Mouse (Mus musculus): ENCODE results near the gene Cdc7.

Gene Cdc7

DNA sequence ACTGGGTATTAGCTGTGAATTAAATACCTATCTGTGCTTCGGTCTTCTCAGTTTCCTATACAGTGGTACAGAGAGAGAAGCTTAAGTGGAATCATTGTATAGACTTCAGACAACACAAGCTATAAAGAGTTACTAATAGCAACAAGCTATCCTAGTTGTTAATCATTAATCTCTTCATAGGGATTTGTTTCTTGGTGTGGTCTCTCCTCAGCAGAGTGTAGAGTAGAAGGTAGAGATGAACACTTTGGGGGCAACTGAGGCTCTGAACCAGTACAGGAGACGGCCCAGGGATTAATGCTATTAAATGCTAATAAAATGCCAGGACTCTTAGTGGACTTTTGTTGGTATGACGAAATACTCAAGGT lies 57.9 kb downstream of the Cdc7 start:
- no peak for DNase-seq (ENCODE audit: low read depth, low spot score)

DNA sequence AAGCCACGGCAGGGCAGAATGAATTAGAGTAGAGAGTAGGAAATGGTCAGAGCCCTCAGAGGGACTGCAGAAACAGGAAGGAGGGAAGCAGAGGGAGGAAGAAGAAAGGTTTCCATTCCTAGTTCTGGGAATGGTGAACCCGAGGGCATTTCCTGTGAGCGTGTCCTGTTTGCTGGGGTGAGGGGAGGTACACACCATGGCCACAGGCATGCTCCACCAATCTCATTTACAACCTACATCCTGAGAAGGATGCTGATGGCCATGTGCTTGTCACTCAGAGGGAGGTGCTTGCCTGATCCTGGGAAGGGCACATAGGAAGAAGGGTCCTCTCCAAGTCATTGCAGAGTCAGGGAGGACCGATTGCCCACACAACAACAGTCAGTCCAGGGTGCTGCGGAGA lies 59.8 kb downstream of the Cdc7 start:
- DNase-seq (ENCODE audit: low read depth, low spot score), result no peak

DNA sequence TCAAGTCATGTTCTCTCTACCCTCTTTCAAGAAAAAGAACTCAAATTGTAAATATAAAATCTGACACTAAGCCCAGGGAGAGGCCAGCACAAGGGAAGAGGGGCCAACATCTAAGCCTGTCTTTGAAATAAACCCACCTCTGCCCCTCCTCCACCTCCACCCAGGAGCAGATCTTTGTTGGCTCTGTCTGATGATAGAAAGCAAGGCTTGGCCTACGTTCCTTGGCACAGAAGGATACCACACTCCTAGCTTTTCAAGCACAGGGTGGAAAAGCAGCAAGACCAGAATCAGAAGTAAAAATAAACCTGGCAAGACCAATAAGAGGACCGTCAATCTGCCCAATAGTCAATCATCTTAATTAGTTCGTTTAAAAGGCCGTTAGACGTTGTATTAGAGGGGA lies 61.2 kb downstream of the Cdc7 start:
- DNase-seq (ENCODE audit: low read depth, low spot score), result no peak

DNA sequence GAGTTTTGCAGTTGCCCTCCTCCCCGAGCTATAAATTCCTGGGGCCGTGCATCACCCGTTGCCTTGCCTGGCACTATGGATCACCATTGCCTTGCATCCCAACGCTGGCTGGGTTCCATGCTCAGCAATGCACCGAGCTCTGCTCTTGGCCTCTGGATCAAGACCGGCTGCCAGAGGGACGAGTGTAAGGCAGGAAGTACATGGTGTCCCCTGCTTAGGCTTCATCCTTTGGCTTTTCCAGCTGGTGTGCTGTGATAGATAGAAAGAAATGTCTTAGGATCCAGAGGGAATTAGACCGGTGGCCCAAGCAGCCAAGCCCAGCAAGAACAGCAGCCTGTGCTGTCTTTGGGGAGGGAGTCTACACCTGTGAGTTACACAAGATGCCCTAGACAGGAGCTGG lies 61.7 kb downstream of the Cdc7 start:
- no peak for DNase-seq (ENCODE audit: low read depth, low spot score)

DNA sequence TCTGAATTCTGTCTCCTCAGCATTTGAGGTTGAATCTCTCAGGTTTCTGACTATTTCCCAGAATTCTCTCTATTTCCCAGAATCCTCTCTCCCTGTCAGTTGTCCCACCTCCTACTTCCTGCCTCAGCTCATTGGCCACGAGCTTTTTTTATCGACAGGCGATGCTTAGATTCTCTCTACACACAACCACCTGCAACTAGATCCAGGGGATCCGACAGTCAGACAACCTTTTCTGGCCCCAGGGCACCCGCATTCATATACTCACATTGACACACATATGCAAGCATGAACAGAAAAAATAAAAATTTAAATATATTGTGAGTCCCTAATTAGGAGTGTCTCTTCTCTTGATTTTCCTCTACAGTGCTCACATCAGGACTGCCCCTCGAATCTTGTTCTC lies 63.5 kb downstream of the Cdc7 start:
- DNase-seq (ENCODE audit: low read depth, low spot score), result no peak

DNA sequence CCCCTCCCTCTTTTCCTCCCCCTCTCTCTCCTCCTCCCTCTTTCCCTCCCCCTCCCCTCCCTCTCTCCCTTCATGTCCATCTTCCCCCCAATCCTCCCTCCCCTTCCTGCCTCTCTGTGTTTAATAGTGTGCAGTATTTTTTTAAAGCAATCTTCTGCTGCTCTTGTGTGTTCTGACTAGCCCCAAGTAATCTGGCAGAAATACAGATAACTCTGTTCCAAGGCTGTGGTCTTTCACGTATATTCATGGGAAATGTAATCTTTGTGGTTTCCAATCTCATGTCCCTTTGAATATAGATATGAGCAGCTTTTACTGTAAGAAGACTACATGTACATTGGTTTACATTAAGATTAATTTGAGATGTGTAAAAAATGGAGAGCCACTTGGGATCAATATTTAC lies 64.4 kb downstream of the Cdc7 start:
- DNase-seq (ENCODE audit: low read depth, low spot score), result no peak

DNA sequence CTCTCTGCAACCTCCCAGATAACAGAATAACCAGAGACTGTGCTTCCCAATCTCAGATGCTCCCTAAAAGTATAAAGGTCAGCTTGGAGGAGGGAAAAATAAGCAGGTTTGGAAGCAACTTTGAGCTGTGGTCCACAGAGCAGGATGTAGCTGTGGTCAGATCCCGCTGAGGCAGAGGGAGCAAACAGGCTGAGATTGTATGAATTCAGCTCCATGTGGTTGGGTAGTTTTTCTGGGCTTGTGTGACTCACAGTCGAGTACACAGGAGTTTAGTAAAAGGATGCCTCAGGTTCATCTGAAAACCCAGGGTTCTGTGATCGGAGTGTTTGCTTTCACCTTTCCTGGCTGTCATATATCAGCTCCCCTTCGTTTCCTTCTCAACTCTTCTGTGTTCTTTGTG lies 65.7 kb downstream of the Cdc7 start:
- DNase-seq (ENCODE audit: low read depth, low spot score), result no peak

DNA sequence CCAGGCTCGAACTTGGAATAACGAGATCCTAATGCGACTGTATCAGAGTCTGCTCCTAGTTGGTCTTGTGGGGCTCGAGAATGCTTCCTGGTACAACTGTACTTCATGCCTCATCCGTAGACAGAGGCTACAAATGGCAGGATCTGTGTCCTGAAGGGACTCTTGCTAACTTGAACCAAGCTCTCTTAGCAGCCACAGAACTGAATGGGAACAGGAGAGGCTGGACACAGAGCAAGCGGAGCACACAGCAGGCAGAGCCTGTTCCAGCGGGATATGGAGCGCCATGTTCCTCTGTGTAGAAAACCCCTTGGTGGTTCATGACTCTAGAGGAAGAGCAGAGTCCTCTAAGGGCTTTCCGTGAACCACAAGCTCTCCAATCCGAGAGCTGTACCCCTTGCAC lies 66.7 kb downstream of the Cdc7 start:
- no peak for DNase-seq (ENCODE audit: low read depth, low spot score)

Data from A20 (cell line).